Mouse (Mus musculus): ENCODE results near the gene Flt3.

Gene Flt3

DNA sequence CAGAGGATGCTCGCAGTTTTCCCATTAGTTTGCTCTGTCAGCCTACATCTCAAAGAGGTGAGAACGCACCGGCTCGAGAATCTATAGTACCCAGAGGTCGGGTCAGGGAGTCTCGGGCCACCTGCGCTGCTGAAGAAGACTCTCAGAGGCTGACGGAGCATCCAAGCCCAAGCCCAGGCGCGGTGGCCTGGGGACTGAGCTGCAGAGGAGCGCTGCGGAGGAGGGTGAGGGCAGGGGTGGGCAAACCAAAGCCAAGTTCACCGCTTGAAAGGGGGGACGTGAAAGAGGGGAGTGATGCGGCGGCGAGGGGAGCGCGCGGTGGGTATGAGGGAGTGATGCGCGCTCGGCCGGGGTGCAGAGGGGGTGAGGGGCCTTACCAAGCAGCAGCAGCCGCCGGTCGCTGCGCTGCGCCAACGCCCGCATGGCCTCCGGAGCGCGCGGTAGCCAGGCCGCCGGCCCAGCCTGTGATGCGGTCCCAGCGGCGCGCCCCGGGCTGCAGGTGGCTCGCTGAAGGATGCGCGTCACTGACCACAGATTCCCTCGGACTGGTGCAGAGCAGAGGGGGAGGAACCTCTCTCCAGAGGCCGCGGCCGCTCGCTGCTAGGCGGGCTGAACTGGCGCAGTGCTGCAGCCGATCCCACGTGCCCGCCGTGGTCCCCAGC, at the start of gene Flt3:
Flt3 (minus strand) TSS at position 647 of the 662 bp plus-strand sequence.
- no peak for DNase-seq

DNA sequence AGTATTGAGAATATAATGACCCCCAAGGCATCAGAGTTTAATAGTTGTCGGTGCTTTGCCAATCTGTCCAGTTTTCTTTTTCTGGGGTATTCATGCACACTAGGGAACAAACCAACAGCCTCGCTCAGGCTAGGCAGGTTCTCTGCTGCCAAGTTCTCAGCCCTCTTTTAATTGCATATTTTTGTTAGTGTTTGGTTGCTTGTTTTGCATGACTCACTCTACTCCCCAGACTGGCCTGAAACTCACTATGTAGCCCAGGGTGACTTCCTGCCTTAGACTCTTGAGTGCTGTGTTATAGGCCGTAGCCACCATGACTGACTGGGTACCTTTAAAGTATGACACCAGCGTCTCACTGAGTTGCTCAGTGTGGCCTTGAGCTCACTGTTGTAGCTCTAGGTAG, 48.6 kb upstream of the Flt3 start:
- peak; percentile 29 for DNase-seq

DNA sequence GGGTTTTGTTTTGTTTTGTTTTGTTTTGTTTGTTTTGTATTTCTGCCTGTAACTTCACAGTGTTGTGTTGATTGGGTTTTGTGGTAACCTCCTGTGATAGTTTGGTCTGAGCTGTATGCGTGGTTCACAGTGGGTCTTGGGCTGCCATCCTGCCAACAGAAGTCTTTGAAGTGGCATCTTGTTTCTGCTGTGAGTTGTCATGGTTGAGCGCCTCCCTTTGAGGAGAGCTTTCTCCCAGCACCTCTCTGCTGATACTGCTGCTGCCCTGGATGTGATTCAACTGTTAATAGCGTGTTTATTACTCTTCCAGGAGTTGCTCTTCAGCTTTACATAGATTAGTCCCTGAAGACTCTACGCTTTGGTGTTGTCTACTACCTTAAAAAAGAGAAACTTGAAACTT, 48.2 kb upstream of the Flt3 start:
- no peak for DNase-seq

DNA sequence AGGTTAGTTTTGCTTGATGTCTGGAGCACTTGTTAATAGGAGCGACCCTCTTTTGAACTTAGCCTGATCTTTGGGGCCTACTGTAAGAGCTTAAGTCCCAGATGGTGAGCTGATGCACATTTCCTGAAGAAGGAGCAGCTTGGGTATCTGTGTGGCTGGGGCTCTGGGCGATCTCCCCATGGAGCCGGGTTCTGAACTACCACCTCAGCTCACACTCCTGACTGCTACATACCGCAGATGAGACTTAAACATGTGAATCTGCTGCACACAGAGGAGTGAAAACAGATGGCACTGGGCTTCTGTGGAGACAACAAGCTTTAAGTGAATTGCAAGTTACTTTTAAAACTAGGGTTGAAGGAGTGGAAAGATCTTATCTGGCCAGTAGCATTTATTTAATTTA, 45.0 kb upstream of the Flt3 start:
- DNase-seq = no peak

DNA sequence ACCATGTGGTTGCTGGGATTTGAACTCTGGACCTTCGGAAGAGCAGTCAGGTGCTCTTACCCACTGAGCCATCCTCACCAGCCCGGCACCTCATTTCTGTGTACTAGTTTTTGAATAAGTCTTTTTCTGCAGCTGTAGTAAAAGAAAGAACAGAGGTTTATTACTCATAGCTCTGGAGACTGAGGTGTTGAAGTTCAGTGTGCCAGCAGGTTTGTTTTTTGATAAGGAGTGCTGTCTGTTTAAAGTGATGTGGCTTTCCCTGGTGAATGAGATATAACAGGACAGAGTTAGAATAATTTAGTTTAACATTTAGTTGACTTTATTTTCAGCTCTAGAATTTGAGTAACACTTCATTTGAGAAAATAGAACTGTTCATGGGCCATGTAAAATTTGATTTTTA, 44.5 kb upstream of the Flt3 start:
- DNase-seq = no peak

DNA sequence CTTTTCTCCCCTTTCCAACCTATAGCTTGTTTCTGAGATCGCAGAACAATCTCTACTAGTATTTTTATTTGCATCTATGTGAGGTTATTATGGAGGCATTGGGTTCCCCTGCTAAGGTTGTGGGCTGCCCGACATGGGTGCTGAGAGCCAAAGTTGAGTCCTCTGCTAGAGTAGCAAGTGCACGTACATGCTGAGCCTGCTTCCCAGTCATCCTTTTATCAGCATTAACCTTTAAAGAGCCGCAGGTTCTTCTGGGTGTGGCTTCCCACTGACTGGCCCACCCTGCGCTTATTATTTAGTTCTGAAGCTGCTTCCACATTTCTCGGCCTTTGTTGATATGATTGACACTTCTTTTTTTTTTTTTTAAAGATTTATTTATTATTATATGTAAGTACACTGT, 44.0 kb upstream of the Flt3 start:
- no peak for DNase-seq

DNA sequence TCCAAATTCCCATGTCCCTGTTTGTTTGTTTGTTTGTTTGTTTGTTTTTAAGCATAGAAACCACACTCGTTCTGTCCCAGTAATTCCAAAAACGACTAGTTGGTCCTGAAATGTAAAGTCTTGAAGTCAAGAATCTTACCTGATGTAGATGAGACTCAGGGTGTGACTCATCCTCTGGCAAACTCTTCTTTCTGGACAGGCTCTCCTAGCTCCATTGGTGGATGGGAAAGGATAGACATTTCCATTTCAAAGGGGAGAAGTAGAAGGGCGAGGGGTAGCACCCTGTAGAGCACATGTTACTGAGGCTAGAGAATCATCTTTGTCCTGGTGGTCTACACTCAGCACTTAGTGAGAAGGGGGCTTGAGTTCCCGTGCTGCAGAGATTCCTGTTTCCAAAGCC, 42.5 kb upstream of the Flt3 start:
- no peak for DNase-seq

DNA sequence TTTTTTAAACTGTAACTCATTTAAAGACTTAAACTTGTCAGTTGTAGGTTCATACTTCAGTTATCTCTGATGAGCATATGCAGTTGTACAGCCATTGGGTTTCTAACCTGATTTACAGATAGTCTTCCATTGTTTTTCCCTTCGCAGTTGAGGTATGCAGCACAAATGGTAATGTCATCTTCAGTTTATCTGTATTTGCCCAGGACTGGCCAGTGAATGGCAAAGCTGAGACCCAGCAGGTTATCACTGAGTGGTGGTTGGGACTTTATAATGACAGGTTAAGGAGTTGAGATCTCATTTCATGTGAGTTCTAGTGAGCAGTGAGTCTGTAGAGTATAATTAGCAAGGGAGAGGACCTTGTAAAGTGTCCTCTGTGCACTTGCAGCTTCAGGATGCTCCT, 41.7 kb upstream of the Flt3 start:
- no peak for DNase-seq

DNA sequence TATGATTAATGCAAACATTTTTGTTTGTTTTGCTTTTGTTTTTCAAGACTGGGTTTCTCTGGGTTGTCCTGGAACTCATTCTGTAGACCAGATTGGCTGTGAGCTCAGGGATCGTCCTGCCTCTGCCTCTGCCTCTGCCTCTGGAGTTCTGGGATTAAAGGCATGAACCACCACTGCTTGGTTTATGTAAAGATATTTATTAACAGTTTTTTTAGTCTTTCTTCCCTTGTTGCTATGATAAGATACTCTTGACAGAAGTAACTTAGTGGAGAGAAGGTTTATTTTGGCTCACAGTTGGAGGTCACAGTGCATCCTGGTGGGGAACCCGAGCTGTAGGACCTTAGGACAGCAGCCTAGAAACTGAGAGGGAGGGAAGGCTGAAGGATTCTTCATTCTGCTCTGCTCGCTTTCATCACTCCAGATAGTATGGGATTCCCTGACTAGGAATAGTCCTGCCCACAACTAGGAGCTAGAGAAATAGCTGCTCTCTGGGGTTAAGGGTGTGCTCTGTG, 40.8 kb upstream of the Flt3 start:
- no peak for DNase-seq

DNA sequence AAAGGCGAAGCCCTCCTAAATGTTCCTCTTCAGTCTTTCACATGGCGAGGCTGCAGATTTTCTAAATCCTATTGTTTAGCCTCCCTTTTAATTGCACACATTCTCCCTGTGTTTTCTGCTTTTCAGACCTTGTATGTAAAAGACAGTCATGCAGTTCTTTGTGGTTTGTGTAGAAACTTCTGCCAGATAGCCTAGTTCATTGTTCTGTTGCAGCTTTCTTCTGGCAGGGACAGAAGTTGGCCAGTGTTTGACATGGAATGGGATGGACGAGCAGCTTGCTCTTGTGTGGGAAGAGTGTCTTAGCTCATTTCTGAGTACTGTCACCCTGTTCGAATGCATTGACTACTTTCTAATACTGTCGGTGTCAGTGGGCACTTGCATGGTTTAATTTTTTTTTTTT, 36.2 kb upstream of the Flt3 start:
- DNase-seq = no peak

DNA sequence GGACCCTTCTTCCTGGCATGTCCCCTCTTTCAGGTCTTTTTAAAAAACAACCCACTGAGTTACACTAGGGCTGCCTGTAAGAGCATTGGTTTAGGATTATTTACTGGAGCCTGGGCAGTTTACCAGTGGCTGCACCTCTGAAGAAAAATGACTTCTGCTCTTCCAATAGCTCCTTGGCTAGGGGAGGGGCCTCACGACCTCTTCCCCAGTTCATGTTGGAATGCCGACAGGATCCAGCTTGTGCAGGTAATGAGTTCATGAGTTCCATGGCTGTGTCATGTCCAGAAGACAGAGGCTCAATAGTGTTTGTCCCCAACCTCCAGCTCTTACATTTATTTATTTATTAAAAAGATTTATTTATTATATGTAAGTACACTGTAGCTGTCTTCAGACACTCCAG, 35.5 kb upstream of the Flt3 start:
- DNase-seq = no peak

DNA sequence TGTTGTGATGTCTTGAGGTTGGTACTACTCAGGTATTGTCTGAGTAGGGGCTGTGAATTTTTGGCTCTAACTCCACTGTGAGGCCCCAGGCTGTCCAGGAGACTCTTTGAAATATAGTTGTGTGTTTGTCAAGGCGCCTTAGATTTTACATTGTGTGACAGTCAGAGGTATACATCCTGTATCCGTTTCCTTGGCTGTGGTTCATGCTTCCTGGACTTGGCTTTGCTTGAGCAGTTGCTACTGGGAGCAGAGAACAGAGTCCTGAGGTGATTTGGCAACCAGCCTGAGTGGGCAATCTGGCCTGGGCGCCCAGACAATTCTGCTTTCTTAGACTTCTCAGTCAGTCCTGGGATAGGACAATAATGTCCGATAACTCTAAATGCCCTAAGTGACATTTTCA, 34.9 kb upstream of the Flt3 start:
- no peak for DNase-seq

DNA sequence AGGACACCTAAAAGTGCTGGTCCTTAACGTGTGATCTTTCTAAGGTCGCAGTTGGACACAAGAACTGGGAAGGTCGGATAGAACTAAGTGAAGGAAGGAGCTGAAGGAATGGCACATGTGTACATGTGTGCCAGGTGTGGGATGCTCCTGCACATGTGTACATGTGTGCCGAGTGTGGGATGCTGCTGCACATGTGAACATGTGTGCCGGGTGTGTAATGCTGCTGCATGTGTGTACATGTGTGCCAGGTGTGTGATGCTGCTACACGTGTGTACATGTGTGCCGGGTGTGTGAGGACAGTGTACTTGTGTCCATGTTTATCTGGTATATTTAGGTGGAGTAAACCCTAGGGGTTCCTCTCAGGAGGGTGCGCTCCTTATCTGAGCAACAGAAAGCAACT, 32.6 kb upstream of the Flt3 start:
- no peak for DNase-seq

DNA sequence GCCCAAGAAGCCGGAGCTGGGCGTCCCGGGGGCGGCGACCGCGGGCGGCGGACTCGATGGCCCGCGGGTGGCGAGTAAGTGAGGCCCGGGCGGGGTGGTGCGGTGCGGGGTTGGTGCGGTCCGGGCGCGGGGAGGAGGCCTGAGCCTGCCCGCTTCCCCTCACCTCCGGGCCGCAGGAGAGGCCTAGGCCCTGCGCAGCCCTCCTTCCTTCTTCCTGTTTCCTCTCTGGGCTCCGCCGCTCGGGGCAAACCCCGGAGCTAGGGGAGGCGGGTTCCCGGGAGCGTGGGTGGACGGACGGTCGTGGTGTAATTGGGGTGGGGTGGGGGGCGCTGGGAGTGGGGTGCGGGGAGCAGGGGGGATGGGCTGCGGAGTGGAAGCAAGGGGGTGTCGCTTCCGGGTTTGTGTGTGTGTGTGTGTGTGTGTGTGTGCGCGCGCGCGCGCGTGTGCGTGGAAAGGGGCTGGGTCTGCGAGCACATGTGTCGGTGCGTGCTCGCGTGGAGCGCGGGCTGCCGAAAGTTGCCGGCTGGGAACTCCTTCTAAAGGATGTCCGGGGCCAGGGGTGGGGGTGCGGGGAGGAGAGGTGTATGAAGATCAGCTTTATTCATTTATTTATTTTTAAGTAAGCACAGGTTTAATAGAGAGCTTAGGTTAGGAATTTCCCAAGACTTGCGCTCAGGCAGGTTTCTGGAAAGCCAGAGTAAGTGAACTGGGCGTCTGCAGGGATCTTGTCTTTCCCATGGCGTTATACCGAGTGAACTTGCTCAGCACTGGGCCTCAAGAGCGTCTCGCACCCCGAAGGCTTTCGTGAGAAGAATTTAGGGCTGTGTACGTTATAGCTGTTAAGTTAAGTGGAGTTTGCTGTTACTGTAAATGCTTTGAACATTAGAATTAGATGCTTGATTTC, 30.9 kb upstream of the Flt3 start:
- DNase-seq = peak; percentile 81

DNA sequence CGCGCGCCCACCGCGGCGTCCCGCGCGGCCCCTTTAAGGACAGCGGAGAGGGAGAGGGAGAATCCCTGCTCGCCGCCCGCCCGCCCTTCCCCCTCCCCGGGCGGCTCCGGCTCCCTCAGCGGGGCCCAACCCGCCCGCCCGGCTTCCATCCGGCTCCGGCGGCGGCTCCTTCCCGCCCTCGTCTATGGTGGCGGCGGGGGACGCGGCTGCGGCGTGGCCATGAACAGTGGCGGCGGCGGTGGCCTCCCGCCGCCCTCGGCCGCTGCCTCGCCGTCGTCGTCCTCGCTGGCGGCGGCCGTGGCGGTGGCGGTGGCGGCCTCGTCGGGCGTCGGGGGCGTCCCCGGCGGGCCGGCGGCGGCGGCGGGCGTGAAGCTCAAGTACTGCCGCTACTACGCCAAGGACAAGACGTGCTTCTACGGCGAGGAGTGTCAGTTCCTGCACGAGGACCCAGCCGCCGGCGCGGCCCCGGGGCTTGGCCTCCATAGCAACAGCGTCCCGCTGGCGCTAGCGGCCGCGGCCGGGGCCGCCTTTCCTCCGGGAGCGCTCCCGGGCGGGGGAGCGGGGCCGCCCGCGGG, 30.2 kb upstream of the Flt3 start:
- DNase-seq = peak; percentile 20

DNA sequence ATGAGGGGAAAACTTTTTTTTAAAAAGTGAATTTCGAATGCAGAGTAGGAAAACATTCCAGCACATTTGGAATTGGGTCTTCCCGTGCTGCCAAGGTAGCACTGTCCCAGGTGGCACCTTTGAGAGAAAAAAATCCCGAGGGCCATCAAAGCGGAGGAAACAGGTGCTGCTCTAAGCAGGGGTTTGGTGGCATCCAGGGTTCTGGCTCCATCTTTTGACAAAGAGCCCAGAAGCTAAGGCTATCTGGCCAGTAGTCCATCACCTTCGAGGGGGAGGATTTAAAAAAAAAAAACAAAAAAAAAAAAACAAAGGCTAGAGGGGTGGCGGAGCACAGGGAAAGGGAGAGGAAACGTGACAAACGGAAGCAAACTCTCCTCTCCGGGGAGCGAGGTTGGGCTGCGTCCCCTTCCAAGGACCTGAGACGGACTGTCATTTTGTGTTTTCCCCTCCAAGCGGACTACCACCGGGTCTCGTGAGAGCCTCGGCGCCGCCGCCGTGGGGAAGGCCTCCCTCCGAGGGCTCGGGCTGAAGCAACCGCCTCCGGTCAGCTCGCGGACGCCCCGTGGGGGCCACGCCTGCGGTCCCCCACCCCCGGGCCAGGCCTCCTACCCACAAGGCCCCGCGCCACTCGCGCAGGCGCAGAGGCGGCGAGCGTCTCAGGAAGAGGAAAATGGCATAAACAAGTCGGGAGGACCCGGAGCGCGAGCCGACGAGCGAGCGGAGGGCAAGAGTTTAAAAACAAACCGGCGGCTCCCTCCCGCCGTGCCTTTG, 29.4 kb upstream of the Flt3 start, which contains the start of gene Pan3:
Pan3 (plus strand) TSS at position 627 of the 771 bp plus-strand sequence.
- peak; percentile 95 for DNase-seq

DNA sequence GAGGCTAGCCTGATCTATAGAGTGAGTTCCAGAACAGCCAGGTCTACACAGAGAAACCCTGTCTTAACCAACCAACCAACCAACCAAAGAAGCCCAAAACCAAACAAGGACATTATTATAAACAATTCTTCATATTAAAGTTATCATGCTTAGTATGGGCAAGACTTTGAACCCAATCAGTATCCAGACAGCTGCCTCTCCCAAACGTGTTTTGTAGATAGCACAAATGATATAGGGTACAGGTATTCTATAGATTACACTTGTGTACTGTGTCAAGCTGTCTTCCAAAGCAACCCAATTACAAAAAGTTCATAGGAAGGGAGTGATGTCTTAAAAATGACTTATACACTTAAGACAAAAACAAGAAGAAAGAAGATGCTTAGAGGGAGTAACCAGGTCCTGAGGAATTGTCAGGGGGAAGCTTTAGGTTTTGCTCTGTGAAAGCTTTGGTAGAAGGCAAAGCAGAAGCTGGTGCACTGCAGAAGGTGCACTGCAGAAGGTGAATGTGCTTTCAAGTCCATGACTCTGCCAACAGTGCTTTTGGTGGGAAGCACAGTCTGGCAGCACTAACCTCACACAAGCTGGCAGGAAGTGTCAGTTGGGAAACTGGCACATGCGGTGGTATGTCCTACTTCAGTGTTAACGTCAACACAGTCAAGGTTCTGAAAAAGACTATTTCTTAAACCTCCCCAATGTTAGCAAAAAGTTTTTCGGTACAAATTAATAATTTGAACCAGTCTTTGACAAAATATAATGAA, 25.9 kb upstream of the Flt3 start:
- DNase-seq = peak; percentile 38

DNA sequence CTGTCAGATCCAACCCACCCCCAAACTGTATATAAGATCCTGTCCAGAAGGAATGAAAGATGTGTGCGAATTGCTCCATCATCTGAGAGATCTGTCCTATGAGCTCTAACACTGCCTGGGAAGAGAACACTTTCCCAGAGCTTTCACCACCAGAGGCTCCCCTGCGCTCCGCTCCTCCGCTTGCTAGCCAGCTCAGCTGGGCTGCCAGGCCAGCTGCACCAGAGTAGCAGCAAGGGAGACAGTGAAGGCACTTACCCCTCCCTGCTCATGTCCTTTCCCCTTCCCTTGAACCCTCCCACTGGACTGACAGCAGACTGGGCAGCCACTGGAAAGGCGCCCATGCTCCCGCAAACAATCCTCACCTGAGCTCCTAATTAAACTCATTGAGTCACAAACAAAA, 23.3 kb upstream of the Flt3 start:
- no peak for DNase-seq

DNA sequence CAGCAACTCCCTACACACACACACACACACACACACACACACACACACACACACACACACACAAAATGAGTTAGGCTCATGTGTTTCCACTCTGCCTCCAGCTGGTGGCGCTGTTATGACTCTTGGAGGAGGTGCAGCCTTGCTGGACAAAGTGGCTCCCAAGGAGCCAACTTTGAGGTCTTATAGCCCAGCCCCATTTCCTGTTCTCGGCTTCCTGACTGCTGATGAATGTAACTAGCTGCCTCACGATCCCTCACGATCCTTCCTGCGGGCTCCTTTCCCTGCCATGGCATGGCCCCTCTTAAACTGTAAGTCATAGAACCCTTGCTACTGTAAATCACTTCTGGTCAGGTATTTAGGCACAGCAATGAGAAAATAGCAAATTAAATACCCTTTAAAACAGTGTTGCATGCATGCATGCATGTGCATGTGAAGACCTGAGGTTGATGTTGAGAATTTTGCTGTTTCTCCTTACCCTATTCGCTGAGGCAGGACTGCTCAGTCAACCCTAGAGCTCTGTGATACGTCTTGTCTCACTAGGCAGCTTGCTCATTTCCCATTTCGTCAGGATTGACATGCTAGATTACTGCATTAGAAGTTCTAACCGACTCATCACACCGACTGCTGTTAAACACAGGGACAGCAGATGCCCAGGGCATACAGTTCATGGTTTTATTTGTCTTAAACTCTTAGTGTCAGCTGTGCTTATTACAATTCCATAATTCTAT, 18.3 kb upstream of the Flt3 start:
- no peak for DNase-seq

DNA sequence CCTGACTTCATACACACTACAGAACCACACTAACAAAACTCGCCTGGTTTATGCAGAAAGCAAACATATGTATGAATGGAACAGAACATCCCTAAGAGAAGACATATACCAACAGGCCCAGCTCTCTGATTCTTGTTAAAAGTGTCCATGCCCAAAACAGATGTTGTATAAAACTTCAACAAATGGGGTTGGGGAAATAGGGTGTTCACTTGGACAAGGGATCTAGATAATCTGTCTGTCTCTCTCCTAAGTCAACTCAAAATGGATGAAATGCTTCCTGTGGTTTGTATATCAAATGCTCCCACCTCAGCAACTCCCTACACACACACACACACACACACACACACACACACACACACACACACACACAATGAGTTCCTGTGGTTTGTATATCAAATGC, 17.7 kb upstream of the Flt3 start:
- no peak for DNase-seq

DNA sequence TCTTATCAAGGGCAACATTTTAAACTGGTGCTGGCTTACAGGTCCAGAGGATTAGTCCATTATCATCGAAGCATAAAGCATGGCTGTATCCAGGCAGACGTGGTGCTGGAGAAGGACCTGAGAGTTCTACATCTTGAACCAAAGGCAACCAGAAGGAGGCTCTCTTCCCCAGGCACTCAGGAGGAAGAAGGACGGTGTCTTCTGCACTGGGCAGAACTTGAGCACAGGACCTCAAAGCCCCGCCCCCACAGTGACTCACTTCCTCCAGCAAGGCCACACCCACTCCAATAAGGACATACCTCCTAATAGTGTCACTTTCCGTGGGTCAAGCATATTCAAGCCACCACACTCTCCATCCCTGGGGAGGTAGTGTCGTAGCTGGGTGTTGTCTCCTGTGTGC, 10.3 kb upstream of the Flt3 start:
- no peak for DNase-seq

DNA sequence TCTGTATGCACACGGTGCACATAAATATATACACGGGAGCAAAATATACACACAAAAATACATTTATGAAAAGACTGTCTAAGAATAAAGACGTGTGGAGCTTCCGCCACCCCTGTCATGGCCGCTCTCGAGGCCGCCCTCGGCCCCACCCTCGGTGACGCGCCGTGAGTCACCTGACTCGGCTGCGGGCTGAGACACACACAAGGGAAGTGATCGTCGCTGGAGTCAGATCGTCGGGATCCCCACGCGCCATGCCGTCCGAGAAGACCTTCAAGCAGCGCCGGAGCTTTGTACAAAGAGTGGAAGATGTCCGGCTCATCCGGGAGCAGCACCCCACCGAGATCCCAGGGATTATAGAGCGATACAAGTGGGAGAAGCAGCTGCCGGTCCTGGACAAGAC, 8.4 kb upstream of the Flt3 start:
- DNase-seq = no peak
